Mouse (Mus musculus): ENCODE measurements at regions not wholly inside any gene's neighbourhood (a gene's known extent, or its start where the extent isn't known, plus 50 kb on each side); places are given as distances from the start of the nearest gene placed in this dataset.

DNA sequence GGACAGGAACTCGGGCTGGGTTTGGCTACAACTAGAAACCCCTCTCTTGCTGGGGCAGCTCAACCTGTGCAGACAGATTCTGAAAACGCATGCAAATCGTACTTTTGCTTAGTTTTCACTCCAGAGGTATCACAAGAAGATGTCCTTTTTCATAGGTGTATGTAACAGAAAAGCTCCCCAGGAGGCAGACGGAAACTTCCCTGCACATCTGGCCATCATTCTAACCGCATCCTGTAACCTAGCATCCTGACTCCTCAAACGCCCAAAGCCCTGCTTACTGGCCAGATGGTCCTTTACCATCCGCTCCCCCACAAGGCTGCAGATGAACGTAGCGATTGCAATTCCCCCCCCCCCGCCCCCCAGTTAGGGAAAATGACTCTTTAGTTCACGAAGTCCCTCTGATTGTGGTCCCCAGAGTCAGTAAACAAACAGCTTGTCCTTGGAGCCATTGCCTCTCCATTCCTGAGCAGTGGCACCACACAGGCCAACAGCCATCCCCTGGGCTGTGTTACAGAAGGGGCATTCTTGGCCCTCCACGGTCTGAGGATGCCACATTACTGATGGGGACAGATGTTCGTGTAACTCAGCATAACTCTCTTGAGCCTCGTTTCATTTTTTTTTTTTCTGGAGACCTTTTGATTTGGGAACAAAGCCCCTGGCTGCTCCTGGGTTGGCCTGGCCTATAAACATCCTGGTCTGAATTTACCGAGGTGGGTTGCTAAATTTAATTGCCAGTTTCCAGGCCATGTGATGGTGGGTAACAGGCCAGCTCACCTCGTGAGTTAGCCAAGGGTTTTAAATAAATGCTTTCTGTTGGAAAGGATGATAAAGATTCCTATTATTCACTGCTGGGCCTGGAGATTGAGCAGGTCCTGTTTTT, 149.6 kb upstream of the Rreb1 start:
- TF ChIP-seq POLR2A (IDR thresholded peaks at IDR 0.05; ENCODE audit: low read depth, low read length) = no peak
- no peak for TF ChIP-seq CTCF (IDR thresholded peaks at IDR 0.05; ENCODE audit: borderline replicate concordance, insufficient read depth, low read length)

Data from embryonic fibroblast, embryonic 13.5 days (primary cell).